Mouse (Mus musculus): ENCODE data around the gene Hist1h3b.
"Not testable (repeated sequence)": the region's sequence is repeated elsewhere in the genome, so short reads cannot be mapped to it uniquely, and the experiment has no call there.

The Hist1h3b gene

DNA sequence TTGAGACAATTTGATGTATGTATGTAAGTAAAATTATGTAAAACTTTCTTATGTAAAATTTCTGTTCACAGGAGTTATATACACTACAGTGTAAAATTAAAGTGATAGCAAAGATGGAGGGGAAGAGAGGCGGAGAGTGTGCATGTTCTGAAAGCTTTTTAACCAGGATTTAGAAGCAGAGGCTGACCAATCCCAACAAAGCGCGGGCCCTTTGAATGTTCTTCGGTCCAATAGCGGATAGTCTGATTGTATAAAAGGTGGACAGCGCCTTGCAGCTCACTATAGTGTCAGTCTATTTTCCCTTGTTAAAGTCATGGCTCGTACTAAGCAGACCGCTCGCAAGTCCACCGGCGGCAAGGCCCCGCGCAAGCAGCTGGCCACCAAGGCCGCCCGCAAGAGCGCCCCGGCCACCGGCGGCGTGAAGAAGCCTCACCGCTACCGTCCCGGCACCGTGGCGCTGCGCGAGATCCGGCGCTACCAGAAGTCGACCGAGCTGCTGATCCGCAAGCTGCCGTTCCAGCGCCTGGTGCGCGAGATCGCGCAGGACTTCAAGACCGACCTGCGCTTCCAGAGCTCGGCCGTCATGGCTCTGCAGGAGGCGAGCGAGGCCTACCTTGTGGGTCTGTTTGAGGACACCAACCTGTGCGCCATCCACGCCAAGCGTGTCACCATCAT is at the start of gene Hist1h3b:
Gene Hist1h3b, plus strand, starts transcription at position 201 of the 675 bp plus-strand sequence.
- peak; percentile 94 for DNase-seq (ENCODE audit: low spot score)

DNA sequence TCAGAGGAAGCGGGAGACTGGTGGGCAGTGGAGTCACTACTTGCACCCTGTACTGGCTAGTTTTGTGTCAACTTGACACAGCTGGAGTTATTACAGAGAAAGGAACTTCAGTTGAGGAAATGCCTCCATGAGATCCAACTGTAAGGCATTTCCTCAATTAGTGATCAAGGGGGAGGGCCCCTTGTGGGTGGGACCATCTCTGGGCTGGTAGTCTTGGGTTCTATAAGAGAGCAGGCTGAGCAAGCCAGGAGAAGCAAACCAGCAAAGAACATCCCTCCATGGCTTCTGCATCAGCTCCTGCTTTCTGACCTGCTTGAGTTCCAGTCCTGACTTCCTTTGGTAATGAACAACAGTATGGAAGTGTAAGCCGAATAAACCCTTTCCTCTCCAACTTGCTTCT is 49.3 kb upstream of the Hist1h3b start:
- DNase-seq (ENCODE audit: low spot score), result not testable (repeated sequence)

DNA sequence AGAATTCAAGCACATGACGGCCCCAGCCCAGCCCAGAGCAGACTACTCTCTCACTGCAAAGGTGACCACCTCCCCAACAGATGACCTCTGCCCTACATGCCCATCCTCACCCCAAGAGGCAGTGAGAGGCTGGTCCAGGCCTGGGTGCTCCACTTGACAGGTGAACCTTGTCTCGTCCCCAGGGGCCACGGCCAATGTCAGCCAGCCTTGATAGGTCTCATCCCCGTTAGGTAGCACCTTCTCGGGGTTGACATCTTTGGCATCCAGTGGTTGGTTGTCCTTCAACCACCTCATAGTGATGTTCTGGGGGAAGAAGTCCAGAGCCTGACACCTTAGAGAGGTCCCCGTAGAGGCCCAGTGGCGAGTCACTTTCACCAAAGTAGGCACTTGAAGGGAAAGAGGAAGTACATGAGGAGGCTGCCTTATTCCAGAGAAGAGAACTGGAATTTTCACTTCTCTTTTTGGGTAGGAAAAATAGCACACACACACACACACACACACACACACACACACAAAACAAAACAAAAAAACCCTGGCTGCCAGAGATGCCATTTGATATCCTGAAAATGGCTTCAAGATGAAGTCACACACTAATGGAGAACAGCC is 46.2 kb upstream of the Hist1h3b start:
- no peak for DNase-seq (ENCODE audit: low spot score)

DNA sequence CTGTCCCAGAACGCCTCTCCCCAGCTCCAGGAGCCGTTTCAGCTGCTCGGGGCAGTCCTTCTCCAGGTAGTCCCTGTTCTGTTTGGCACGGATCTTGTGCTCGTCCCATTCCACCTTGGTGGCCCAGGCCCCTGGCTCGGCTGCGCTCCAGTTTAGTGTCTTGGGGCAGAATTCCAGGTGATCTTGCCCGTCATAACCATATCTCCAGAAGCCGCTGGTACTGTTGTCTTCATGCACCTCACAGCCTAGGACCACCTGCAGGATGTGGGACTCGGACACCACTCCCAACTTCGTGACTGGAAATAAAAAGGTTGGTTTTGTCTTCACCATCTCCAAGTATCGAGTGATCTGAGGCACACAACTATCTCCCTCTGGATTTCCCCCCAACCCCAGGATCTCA is 45.3 kb upstream of the Hist1h3b start:
- no peak for DNase-seq (ENCODE audit: low spot score)

DNA sequence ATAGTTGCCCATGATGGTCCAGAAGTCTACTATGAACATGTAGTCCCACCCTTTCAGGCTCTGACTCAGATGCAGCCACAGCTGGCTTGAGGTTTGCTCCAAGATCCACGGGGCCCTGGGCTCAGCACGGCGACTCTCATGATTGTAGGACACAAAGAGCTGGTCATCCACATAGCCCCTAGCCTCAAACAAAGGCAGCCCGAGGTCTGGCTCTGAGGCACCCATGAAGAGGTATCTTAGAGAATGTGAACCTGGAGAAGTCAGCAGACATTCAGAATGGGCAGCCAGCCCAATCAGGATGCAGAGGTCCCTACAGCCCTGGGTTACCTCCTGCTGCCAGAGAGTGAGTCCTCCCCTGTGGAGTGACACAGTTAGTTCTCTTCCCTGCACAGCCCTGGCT is 44.0 kb upstream of the Hist1h3b start:
- no peak for DNase-seq (ENCODE audit: low spot score)

DNA sequence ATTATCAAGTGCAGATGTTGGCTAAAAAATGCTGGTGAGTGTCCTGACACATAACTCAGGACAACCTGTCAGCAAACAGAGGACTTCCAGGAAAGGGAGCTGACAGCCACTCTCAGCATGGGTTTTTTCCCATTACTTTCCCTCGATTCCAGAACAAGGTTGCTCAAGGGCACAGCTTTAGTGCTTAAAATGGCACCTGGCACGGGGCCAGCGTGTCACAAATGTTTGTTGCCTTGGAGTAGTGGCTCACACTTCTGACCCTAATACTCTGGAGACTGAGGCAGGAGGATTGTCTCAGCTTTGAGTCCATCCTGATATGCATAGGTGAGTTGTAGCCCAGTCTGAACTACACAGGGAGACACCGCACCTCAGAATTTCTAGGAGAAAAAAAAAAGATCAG is 43.4 kb upstream of the Hist1h3b start:
- no peak for DNase-seq (ENCODE audit: low spot score)

DNA sequence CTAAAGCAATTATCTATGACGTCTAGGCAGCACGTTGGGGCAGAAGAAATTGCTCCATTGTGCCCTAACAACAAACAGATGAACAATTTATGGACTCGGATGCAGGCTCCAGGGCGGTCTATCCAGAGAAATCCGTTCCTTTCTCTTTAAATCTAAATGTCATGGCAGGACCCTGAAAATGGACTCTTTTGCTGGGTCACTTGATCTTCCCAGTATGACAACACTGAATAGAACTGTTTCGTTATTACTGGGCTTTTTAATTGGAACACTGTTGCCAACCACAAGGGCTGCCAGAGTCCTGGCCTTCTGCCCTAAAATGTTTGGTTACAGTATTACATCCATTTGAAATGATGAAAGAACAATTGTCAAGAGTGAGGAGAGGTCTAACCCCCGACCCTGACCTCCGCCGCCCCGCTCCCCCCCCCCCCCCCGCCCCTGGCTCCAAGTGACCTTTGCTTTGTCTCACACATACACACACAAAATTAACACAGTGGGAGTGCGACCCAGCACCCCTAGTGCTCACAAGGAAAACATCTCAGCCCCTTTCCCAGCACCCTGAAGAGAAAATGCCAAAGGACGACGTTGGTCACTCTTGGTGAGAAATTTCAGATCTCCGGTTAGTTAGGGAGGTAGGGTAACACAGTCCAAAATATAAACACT is 42.2 kb upstream of the Hist1h3b start:
- no peak for DNase-seq (ENCODE audit: low spot score)

DNA sequence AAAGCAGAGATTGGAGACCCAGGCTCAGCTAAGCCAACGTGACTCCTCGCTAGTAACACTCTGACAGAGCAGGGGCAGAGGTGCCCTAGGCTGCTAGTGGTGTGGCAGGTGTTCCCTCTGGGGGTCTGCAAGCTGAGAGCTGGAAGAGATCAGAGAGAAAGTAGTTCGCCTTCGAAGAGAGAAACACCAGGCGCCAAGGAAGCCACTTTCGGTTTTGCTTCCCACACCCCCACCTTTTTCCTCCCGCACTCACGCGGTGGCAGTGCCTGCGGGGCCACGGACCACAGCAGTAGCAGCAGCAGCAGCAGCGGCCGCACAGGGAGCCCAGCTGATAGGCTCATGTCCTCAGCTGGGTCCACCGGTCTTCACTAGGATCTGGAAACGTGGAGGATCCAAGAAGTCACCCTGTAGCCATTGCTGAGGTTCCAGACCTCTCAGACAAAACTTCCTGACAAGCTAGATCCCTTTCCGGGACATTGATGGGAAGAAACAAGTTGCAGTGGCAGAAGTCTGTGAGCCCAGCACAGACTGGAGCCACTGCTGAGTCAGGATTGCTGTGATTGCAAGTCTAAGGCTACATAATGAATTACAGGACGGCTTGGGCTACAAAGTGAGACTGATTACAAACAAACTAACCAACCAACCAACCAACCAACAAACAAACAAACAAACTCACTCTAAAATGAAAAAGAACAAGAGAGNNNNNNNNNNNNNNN is 41.5 kb upstream of the Hist1h3b start, which contains the start of gene Hfe:
Gene Hfe, minus strand, starts transcription at position 481 of the 716 bp plus-strand sequence.
- DNase-seq (ENCODE audit: low spot score), result peak; percentile 47

DNA sequence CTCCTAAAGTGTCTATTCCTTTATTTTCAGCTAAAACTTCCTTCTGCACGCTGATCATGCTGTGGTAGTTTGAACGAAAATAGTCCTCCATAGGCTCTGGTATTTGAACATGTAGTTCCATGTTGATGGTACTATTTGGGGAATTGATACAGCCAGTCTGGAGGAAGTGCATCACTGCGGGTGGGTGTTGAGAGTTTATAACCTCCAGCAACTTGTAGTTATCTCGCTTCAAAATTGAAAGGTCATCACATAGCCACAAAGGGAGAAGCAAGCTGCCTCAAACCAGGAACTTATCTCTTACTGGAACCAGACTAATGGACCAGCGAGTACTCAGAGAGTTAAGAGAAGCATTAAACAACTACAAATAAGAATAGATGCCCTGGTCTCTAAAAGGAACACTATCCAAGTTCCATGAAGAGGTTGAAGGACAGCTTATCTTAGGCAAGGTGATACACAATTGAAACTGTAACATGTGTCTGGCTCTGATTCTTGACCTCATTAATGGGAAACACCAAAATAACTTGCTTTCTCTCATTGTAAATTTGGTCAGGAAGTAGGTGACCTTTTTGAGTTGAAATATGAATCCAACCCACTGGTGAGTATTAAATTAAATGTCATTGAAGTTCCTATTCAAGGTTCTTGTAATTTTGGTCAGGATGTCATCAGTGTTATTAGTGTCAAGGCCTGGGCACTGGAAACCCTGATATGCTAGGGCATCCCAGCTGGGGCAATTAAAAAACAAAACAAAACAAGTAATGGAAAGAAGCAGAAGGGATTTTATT is 35.6 kb upstream of the Hist1h3b start:
- no peak for DNase-seq (ENCODE audit: low spot score)

DNA sequence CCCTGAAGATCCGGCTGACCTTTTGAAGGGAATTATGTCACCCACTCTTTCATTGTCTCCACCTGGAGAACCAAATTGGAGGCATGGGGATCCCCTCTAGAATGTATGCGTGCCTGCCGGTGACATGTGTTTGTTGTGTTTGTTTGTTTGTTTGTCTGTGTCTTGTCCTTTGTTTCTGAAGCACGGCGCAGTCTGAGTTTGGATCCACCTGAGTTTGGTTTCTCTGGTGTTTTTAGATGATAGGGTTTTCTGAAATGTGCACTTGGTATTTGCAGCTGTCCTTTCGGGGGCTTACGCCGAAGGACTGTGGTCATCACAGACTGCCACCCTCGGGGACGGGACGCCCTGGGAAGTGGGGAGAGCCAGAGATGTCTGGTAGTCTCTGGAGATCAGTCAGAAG is 34.9 kb upstream of the Hist1h3b start:
- DNase-seq (ENCODE audit: low spot score), result no peak

DNA sequence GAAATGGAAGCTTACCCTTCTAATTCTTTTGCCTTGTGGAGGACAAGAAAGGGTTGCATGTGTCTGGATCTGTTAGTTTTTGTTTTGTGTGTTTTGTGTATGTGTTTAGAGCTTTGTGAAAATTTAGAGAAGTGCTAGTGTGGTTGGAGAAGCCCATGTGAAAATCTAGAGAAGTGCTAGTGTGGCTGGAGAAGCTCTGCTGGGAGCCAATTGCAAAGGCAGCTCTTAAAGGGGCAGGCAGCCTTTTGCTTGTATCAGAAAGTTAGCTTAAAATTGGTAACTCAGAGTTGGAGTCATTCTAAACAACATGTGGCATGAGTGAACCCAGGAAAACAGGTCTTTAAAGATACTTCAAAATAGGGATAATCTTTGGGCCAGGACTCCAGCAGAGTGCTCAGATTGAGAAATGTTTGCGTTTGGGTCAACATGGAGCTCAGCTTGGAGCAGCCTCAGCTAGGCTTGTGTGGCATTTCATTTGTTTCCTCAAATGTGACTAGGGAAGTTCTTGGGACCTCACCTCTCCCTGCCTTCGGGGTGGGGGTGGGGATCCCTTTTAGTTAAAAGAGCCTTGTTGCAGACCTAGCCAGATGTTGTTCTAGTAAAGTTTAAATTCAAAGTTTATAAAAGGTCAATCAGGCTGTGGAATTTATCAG is 34.3 kb upstream of the Hist1h3b start:
- not testable (repeated sequence) for DNase-seq (ENCODE audit: low spot score)

DNA sequence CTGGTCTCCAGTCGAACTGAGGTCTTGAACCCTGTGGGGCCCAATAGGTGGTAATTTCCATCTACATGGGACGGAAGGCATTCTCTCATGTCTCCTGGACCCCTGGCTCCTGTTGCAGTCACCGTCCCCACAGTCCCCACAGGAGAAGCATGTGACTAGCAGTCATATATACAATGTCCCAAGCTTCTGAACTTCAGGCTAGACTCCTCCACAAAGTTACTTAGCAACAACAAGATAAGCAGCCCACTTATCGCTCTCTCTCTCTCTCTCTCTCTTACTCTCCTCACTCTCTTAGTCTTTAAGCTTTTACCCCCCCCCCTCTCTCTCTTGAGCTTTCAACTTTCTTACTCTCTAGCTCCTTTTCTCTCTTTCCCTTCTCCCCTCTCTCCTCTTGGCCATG is 27.8 kb upstream of the Hist1h3b start:
- no peak for DNase-seq (ENCODE audit: low spot score)

DNA sequence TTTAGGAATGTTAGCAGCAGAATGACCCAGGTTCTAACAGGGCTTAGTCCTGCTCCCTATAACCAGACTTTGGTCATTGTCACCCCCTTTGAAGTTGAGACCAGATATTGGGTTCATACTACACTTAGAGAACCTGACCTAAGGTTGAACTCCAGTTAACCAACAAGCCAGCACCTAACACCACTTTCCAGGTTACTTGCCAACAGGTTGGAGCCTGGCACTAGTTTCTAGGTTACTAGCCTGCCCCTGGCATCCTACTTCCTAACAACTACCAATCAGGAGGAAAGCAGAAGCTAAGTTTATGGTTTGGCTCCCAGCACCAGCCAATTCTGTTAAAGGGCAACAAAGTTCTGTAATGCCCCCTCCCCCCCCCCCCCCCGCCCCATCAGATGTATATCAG is 26.9 kb upstream of the Hist1h3b start:
- DNase-seq (ENCODE audit: low spot score), result no peak

DNA sequence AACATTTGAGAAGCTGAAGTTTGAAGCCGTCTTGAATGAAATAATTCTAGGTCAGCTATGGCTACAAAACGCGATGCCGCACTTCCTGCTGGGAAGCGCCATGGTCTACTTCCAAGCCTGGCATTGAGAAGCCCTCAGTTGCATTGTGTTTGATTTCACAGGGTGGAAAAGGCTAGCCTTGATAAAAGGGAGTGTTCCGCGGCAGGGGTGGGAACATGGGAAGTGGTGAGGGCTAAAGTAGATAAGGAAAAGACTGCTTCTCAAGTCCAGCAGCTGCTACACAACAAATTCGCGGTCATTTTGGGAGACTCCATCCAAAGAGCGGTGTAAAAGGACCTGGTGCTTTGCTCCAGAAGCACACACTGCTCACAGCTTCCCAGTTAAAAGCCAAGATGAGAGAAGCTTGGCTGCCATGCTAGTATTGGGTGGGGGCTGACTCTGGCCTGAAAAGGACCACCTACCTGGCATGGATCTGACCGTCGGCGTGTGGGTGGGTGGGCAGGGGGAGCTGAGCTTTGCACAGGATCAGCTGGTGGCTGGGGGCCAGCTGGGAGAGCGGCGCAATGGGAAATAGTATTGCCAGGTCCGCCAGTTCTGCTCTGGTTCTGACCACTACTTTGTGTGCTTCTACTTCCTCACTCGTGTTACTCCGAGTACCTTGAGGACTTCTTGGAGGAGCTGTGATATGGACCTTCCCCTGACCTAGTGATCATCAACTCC is 23.4 kb upstream of the Hist1h3b start:
- DNase-seq (ENCODE audit: low spot score), result no peak

DNA sequence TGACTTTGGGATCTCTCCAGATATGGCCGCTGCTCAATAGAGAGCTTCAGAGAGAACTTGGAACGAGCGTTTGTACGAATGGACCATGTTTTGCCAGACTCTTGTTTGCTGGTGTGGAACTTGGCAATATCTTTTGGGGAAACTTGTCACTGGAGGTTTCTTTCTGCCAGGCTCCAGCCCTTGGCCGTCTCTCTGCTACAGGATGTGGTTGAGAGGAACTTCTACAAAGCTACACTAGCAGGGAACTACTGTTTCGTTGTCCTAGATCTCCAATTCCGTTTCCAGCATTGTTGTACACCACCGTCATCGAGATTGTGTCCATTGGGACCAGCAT is 22.9 kb upstream of the Hist1h3b start:
- no peak for DNase-seq (ENCODE audit: low spot score)

DNA sequence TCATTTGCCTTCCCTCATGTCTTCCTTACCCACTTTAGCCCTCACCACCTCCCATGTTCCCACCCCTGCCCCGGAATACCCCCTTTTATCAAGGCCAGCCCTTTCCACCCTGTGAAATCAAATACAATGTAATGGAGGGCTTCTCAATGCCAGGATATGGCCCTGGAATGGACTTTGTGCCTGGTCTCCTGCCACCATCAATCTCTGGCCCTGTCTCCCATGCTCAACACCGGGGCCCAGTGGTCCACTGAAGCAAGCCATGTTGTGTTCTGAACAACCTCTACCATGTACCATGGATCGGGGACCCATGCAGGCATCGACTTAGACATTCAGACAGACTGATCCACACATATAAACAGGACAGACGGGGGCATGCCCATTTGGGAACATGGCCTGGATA is 22.4 kb upstream of the Hist1h3b start:
- no peak for DNase-seq (ENCODE audit: low spot score)

DNA sequence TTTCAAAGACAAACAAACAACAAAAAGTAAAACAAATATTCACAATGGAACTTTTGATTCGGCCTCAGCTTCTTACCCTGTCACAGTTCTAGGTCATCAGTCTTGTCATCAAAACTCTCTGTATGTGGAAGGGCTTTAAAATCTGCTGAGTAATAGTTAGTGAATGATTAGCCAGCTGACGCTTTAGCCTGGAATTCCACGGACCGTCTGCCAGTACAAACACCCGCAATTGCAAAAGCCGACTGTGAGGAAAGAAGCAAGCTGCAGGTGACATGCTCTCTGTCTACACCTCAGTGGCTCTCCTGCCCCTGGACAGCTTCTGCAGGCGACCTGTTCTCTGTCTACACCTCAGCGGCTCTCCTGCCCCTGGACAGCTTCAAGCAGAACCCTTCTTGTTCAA is 21.6 kb upstream of the Hist1h3b start:
- peak; percentile 86 for DNase-seq (ENCODE audit: low spot score)

DNA sequence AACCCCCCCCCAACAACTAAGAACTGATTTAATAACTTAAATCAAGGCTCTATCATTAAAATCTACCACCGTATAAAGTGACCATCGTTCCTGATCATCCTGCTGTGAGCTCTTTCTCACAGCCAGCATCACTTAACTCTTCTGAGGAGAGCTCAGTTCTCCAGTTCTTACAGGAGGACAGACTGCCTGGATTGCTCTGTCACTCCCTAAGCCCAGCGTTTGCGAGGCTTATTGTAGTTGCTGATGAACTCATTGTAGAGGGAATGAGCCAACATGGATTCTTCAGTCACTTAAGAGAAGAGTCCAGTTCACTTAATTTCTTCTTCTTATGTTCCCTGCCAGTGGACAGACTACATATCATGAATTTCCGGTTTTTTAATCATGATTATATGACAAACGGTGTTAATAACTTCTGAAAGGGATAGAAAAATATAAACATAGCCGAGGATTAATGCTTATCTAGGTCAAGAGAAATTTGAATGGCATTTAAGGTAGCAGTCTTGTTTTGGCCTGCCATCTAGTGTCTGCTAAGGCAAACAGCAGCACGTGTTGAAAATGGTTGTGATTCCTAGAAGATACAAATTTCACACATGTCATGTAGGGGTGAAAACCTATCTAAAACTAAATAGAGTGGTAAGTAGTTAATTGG is 19.8 kb upstream of the Hist1h3b start:
- DNase-seq (ENCODE audit: low spot score), result no peak

DNA sequence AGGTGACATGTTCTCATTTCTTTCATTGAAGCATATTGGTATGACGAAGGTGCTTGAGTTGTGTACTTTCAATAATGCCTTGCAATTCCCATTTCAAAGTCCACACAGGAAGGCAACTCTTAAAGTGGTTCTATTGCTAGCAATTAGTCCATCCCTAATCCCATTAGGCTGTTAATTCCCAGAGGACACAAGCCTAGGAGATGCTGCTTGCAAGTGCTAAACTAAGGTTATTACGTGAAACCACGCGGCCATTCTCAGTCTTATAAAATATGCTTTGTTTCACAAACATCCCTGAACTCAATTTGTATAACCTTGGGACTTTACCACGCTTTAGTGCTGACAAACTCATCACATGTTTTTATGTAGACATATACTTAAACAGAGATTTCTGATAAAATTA is 15.0 kb upstream of the Hist1h3b start:
- no peak for DNase-seq (ENCODE audit: low spot score)

DNA sequence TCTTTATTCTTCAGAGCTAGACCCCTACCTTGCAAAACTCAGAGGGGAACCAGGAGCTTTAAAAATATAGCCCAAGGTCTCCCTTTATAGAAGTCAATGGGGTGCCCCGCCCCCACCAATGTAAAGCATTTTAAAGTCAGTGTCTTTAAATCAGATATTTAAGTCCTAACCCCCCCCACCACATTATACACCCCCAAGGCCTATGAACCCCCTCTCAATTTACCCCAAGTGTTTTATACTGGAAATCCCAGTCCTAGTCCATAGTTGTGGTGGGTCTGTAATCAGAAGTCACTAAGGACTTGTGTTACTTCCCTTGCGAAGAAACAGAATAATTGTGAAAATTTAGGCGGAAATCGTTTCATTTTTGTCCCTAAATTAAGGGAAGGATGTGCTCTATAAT is 14.0 kb upstream of the Hist1h3b start:
- peak; percentile 36 for DNase-seq (ENCODE audit: low spot score)

Data from yolk sac, embryonic 10.5 days (tissue).